Mouse (Mus musculus): ENCODE data around the gene Pprc1.

The Pprc1 gene

GRCm38 (mm10) chr19:46033911-46034310 is 10.8 kb upstream of the Pprc1 start:
- no peak for DNase-seq (ENCODE audit: low spot score in 2 of 2)

GRCm38 (mm10) chr19:46035971-46036370 is 8.7 kb upstream of the Pprc1 start:
- no peak for DNase-seq (ENCODE audit: low spot score in 2 of 2)

- DNase-seq (ENCODE audit: low spot score in 2 of 2), result no peak
These were observed 8.0 kb upstream of the Pprc1 start for GRCm38 (mm10) chr19:46036477-46037242.

GRCm38 (mm10) chr19:46037243-46037924 is 7.3 kb upstream of the Pprc1 start:
- DNase-seq (ENCODE audit: low spot score in 2 of 2), result peak; percentile 61 to 62

GRCm38 (mm10) chr19:46037925-46038850 is 6.5 kb upstream of the Pprc1 start:
- DNase-seq (ENCODE audit: low spot score in 2 of 2), result no peak

GRCm38 (mm10) chr19:46038851-46039260 is 5.8 kb upstream of the Pprc1 start:
- DNase-seq (ENCODE audit: low spot score in 2 of 2), result peak in 1 of 2 experiments; percentile 22

GRCm38 (mm10) chr19:46039478-46039877 is 5.2 kb upstream of the Pprc1 start:
- peak; percentile 93 for DNase-seq (ENCODE audit: low spot score in 2 of 2)

- peak; percentile 64 to 71 for DNase-seq (ENCODE audit: low spot score in 2 of 2)
These were observed 4.4 kb upstream of the Pprc1 start for GRCm38 (mm10) chr19:46040149-46040902.

- DNase-seq (ENCODE audit: low spot score in 2 of 2), result peak; percentile 57 to 60
These were observed 3.3 kb upstream of the Pprc1 start for GRCm38 (mm10) chr19:46041299-46041932.

GRCm38 (mm10) chr19:46041933-46042475 is 2.7 kb upstream of the Pprc1 start:
- peak; percentile 47 to 53 for DNase-seq (ENCODE audit: low spot score in 2 of 2)

GRCm38 (mm10) chr19:46042476-46043011 is 2.1 kb upstream of the Pprc1 start:
- peak in 1 of 2 experiments; percentile 29 for DNase-seq (ENCODE audit: low spot score in 2 of 2)

GRCm38 (mm10) chr19:46043380-46043779 is 1.3 kb upstream of the Pprc1 start:
- DNase-seq (ENCODE audit: low spot score in 2 of 2), result no peak

- peak; percentile 81 for DNase-seq (ENCODE audit: low spot score in 2 of 2)
These were observed 458 bp downstream of the Pprc1 start, which contains the start of gene Ldb1 for GRCm38 (mm10) chr19:46044993-46045695. Ldb1 (minus strand) TSS chr19:46045214.

- peak in 1 of 2 experiments; percentile 37 for DNase-seq (ENCODE audit: low spot score in 2 of 2)
These were observed 1.1 kb downstream of the Pprc1 start for GRCm38 (mm10) chr19:46045696-46046311.

- no peak for DNase-seq (ENCODE audit: low spot score in 2 of 2)
These were observed 1.9 kb downstream of the Pprc1 start for GRCm38 (mm10) chr19:46046621-46047025.

GRCm38 (mm10) chr19:46047426-46047825 is 2.7 kb downstream of the Pprc1 start:
- no peak for DNase-seq (ENCODE audit: low spot score in 2 of 2)

GRCm38 (mm10) chr19:46049129-46049528 is 4.4 kb downstream of the Pprc1 start:
- no peak for DNase-seq (ENCODE audit: low spot score in 2 of 2)

GRCm38 (mm10) chr19:46050462-46050861 is 5.8 kb downstream of the Pprc1 start:
- DNase-seq (ENCODE audit: low spot score in 2 of 2), result peak; percentile 62 to 65

Measured in spleen, postnatal 36 days (tissue).